Mouse (Mus musculus) C2C12 (cell line): Measurements from ENCODE around the gene Ddx4.

ENCODE experiments used
- CTCF ChIP-seq: IDR thresholded peaks from one replicate; pipeline ENCODE4 v1.5.1; 2011; ENCODE audit not compliant: control insufficient read depth, insufficient read depth, insufficient read length
- MYOD1 ChIP-seq: IDR thresholded peaks from one replicate; pipeline ENCODE4 v1.6.1; 2011; ENCODE audit warnings: low read depth; ENCODE audit not compliant: control insufficient read depth, insufficient read length

GRCm38 (mm10) chr13:112683312-112683711 is 31.0 kb upstream of the Ddx4 start:
- TF ChIP-seq MYOD1 (no peak), CTCF (no peak)
